Mouse (Mus musculus) left cerebral cortex, adult 11 months (tissue): ENCODE measurements around the gene Tmem242.
"Not testable (repeated sequence)": the region's sequence is repeated elsewhere in the genome, so short reads cannot be mapped to it uniquely, and the experiment has no call there.

Experiments used
- DNase-seq: peaks from one replicate; pipeline ENCODE4 v3.0.0; 2022; ENCODE audit warnings: low spot score

Gene Tmem242

DNA sequence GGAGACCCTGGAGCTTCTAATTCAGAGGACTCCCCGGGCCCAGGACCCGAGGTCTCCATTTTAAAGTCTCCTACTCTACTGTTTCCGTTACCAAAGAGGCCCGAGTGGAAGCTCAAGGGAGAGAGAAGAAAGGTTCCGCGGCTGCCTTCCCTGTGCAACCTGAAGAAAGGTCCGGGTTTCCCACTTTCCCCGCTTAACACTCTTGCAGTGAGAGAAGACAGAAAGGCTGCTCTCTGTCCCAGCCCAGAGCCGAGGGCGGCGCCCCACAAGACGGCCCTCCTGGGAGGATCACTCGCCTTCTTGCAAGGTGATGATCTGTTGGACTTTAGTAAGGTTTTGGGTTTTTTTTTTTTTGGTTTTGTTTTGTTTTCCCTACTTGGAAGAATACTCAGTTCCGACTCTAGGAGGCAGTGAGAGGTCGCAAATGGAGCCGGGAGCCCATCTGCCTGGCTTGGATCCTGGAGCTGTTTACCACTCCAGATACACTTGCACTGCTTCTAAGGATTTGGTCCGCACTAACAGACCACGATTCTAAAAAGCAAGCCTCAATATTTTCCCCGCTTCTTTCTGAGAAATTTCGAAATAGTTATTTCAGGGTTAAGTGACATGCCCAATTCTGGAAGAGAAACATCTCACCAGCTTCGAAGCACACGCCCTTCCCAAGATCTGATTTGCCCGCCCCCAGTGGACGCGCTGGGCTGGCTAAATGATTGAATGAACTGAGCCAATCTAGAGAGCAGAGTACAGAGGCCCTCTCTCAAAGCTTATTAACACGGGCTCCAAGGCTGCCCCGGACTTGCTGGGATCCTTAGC, at the start of gene Tmem242:
Gene Tmem242 (minus strand): TSS at position 101 of the 813 bp plus-strand sequence.
- peak; percentile 82 for DNase-seq

DNA sequence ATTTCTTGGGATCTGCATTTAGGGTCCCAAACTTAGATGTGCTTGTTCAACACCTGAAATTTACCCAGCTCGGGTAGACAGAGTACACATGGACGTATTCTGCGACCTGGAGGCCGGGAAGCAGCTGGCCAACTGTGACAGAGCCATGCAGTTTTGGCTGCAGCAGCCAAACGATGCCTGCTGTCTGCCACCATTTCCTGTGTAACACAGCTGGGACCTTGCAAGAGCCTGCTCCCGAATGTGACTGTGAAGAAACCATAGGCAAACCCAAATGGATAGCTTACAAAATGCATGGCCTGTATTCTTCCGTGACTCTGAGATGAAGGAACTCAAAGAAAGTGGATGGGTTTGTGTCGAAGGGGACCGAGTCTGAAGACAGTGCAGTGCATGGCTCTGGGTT, 48.1 kb upstream of the Tmem242 start:
- no peak for DNase-seq

DNA sequence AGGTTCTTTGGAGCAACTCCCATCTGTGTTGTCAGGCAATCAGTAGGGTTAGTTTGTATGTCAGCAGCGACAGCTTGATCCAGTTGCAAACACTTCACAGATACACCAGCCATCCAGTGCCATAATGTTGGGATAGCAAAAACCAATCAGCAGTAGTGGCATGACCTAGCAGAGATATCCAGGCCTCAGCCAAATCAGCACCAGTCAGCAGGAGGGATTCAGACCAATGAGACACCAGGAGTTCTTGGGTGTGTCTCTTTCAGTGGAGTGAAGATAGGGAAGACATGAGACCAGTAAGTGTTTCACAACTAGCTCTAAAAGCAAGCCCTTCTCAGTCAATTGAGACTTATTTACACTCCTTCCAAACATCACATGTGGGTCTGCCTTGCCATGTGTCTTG, 44.6 kb upstream of the Tmem242 start:
- DNase-seq: no peak

DNA sequence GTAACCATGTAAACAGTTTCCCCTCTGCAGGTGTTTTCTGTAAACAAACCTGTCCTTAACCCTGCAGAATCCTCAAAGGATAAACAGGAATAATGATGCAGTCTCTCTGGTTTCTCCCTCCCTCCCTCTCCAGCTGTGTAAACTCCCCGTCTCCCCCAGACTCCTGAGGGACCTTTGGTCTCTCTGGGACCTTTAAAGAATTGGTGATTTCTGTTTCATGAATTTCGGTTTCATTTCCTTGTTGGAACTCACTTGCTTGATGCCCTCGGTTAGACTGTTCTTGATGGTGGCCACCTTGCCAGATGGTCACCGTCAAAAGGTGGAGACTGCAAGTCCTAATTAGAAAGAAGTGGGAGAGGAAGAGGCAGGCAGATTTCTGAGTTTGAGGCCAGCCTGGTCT, 43.4 kb upstream of the Tmem242 start:
- DNase-seq: no peak

DNA sequence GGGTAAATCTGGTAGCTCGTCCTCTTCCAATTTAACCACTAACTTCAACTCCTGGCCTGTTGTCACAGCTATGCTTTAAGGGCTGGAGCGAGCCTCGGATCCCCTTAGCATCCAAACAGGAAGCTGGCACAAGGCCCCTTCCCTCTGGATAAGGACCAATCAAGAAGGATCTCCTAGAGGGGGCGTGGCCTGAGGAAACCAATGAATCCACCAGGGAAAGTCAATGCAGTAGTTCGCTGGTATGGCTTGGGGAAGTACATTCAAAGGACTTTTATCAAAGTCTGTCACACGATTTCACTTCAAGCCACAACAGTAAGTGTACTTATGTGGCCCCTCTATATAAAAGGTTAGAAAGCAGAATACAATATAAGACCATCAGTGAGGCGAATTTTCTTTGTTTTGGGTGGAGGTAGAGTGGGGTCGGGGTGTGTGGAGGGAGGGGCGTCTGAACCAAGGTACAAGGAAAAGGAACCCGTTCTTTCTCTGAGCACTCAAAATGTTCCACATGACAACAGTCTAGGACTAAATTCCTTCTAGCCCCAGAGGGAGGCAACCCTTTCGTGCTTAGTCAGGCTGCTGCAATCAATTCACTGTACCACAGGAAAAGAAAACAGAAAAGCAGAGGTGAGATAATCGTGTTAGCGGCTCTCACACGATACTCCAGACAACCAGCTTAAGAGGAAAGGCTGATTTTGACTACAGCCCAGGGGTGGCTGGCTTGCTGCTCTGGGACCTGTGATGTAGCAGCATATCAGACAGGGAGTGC, 36.1 kb upstream of the Tmem242 start:
- no peak for DNase-seq

DNA sequence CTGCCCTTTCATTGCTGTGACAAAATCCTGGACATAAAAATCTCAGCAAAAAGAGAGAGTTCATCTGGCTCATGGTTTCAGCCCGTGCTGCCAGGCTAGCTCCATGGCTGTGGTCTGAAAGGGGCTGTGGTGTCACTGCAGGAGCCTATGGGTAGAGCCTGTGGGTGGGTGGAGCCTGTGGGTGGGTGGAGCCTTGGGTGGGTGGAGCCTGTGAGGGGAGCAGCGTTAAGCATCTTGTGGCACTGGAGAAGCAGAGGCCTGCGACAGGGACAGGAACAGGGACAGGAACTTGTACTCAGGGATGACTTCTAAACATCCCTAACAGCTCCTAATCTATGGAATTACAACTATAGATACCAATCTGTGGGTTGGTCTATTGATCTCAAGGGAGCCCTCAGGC, 32.2 kb upstream of the Tmem242 start:
- no peak for DNase-seq

DNA sequence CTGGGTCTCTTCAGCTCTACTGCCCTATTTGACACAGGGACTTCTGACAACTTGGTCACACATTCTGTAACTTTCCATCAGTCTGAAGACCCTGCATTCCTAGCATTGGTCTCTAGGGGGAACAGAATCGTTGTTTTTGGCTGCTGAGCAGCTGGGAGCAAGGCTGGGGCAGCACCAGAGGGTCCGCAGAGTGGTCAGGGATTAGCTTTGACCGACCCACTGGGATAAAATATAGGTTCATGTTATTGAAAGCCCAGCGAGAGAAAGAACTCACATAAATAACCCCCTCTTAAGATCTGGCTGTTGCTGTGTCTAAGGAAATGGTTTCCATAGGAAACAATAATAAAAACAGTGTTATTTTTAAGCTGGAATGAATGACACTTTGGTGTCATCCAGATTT, 27.1 kb upstream of the Tmem242 start:
- DNase-seq: no peak

DNA sequence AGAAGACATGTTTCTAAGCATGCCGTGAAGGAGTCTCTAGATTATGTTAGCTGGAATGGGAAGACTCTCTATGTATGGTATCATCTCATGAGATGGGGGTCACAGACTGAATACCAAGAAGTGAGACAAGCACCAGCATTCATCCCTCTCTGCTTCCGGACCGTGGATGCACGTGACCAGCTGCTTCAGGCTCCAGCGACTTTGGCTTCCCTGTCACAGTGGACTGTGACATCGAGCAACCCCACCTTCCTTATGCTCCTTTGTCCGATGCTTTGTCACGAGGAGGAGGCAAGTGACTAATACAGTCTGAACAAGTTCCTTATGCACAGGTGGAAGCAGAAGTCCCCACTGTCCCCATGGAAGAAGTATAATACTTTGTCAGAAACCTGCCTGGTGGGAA, 26.7 kb upstream of the Tmem242 start:
- no peak for DNase-seq

DNA sequence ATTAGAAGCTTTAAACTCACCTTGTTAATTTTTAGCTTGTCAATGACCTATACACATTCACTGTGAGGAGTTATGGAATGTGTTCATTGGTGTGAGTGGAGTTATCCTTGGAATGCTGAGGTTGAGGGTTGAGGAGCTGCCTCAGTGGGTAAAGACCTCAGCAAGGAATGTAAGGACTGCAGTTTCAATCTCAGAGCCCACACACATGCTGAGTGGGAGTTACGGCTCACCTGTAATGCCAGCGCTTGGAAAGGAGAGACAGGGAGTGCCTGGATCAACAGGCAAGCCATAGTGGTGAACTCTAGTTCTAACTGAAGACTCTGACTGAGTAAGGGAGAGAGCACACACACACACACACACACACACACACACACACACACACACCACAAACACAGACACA, 23.9 kb upstream of the Tmem242 start:
- DNase-seq: no peak

DNA sequence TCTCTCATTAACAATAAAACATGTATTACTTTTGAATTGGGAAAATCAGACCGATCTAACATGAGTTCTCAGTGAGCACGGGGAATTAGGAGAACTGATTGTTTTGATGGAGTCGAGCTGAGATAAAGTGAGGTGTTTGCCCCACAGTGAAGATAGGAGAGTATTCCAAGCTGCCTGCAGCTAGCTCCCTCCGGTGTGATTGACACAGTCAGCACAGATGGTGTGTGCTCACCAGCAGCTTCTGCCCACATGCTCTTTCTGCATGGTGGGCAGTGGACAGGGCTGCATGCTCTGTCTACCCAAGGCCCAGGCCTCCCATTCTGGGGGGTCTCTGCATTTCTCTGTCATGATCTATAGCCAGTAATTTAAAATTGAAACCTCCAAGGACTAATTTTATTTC, 13.6 kb upstream of the Tmem242 start:
- DNase-seq: no peak

DNA sequence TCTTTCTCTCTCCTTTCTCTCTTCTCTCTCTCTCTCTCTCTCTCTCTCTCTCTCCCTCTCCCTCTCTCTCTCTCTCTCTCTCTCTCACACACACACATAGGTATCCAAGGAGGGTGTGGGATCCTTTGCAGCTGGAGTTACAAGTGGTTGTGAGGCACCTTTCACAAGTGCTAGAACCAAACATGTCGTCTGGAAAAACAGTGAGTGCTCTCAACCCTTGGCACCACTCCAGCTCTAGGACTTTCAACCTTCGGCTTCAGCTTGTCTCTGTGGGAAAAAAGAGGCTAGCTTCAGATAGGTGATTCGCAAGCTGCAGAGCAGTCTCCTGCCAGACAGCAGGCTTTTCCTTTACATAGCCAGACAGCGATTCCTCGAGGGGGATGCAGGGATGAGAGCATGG, 3.7 kb upstream of the Tmem242 start:
- DNase-seq: no peak

DNA sequence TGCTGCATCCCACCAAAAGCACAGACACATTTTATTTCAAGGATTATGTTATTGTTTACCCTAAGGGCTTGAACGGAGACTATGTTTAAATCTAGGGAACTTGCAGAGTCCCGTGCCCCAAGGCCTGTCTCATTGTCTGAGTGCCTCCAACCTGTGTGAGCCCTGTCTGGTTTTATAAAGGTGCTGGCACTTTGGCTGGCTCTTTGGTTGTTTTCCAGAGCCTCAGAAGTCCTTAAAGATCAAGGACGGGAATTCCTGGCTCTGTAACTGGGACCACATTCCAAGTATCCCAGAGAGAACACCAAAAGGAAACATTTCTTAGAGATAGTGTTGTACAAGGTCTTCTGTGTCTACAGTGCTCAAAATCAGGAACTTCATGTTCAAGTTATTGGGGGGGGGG, 3.2 kb upstream of the Tmem242 start:
- no peak for DNase-seq

DNA sequence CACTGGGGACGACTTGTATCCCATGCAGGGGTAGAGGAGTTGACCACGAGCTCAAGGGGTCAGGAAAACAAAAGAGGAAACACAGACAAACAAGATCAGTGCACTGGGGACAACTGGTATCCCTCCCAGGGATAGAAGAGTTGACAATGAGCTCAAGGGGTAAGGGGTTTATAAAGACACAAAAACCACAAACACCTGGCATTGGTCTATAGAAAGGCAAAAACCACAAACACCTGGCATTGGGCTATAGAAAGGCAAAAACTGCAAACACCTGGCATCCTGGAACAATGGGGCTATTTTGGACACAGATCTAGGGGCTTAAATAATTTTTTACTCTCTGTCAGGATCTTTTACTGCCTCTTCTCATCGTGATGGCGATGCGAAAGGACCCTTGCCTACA, 2.3 kb upstream of the Tmem242 start:
- DNase-seq: not testable (repeated sequence)

DNA sequence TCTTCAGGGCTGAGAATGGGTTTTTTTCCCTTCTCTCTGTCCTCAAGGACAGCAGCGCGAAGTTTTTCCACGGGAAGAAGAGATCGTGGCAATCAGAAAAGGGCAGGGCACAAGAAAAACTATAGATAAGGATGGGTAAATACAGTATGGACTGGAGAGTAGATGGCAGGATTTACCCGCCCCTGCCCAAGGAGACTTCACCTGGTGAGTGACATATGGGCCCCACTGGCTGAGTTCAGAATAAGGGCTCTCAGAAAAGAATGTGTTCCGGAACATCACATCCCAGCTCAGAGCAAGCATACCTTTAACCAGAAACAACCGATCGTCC, 264 bp downstream of the Tmem242 start:
- no peak for DNase-seq

DNA sequence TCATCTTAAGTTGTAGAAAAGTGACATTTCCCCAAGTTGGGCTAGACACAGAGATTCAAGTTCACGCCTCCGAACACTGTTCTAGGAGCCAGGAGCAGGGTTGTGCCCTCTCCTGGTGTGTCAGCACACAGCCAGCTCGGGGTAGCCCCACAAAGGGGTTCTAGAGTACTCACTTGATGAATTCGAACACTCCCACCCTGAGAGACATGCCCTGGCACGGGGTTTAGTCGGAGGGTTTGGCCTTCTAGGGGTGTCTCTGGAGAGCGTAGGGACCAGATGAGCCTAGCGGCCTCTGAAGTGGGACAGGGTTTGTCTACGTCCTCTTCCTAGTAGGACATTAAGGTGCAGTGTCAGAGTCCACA, 10.3 kb downstream of the Tmem242 start:
- no peak for DNase-seq

DNA sequence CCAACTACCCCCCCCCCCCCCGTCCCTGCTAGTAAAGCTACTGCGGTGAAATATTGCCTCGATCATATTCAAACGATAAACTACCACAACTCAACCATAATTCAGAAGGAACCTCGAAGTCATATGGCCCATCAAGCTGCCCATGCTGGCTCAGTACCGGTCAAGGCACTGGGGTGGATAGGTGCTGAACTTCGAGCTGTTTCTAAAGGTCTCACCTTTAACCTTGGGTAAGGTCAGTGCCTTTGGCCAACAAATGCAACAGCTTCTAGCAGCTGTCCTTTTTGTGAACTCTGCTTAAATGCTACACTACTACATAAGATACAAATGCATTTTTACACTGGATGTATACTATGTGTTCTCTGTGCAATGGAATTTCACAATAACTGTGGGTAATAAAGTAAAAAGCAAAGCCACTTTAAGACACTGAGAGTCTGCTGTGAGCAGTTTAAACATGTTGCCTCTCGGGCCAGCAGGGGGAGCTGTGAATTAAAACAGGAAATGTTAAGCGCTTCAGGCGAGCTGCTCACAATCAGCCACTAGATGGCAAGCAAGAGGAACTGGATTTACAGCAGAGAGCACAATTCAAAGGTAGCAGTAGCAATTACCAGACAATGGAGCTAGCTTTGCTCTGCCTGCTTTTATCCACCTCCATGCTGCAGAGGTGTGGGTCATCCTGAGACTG, 10.8 kb downstream of the Tmem242 start:
- DNase-seq: peak; percentile 87

DNA sequence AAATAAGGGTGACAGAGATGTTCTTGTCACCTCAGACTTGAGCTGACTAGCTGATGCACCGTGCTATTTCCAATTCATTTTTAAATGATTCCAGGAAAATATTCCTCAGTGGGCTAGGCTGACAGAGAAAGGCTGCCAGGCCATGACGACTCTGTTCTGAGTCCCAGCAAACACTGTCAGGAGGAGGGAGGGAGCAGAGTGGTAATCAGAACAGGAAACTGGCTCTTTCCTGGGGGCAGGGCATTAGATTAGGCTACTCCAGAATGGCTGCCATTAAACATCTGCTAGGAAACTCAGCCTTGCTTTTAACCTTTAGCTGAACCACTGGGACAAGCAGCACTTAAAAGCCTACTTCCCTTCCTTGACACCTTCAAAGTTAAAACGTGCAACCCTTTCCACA, 14.9 kb downstream of the Tmem242 start:
- DNase-seq: no peak

DNA sequence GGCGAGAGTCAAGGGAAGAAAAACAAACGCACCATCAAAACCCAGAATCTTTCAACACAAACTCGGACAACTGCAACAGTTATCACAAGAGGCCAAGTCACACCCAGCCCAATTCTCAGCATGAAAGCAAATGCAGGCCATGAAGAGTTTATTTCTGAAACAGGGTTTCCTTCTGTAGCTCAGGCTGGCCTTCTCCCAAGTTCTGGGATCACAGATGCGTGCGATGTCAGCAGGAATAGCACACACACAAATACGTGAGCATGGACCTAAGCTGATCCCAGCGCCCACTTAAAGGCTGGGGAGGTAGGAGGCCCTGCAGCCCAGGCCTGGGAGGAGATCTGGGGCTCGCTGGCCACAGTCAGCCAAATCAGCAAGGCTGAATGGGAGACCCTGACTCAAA, 15.9 kb downstream of the Tmem242 start:
- DNase-seq: no peak

DNA sequence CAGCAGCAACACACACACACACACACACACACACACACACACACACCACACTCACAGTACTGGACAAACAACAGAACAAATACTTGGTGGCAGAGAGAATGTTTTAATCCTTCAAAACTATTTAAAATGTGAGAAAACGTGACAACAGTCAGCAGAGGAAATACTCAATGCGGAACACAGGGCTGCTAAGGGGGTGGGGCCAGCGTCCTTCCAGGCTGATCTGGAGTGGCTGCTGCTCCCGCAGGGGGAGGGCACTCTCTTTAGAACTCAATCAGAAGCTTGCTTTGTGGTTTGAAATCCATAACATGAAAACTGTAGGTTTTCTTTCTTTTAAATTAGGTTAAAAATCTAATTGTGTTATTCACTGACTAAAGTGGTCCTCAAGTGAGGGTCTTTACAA, 18.2 kb downstream of the Tmem242 start:
- DNase-seq: no peak

DNA sequence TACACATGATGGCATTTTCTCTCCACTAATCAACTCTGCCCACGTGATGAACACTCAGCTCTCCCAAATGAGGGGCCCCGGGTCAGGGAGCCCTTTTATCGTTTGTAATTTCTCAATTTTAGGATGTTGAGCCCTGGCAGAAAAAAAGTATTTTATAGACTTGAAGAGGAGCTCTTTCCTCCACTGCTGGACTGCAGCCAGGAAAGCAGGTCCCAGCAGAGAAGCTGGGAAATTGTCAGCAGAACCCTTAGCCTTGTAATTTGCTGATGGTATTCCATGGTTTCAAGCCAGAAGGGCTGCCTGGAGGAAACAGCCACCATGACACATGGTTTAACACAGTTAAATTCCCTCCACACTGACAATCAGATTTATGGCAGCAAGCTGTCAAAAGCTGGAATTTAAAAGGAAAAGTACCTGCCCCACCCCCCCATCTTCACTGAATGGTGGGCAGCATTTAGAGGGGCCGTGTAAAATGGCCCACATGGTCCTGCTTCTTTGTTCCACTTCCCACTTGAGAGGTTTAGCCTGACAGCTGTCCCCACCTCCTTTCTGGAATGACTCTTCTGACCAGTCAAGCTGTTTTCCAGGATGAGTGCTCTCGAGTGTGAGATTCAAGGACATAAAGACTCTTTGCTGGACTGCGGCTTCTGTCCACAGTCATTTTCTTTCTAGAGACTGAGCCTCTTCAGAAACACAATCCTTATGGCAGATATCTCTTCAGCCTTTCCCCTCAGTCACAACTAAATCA, 20.1 kb downstream of the Tmem242 start:
- no peak for DNase-seq

DNA sequence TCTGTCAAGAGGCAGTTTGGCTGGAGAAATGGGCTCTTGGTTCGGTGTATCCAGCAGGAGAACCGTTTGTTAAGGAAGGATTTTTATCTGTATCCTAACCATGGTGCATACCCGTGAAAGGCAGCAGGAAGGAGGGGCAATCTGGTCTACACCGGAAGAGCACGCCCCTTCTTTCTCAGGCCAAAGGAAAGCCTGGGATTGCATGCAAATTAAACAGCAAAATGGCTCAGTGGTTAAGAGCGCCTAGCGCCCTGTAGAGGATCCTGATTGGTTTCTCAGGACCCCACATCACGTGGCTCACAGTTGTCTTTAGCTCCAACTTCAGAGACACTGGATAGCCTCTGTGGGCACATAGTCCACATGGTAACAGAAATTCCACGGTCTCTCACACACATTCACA, 21.0 kb downstream of the Tmem242 start:
- DNase-seq: no peak

DNA sequence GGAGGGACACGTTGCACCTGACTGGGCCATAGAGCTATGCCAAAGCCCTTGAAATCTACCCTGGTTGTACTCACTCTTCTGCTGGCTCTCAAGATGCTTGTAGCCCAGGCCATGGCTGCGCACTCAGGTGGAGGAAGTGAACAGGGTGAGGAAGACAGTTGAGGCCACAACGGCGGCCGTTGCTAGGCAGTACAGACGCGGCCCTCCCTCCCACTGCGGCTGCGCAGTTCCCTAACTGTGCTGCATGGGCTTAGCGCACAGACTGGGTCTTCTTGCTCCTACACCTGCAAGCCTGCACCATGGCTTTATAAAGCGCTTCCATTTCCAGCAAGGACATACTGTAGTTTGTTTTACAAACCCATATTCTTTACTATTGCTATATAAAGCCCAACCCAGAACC, 21.5 kb downstream of the Tmem242 start, which contains the start of gene Ldhal6b:
Gene Ldhal6b (minus strand): TSS at position 223 of the 400 bp plus-strand sequence.
- no peak for DNase-seq
